Mouse (Mus musculus) midbrain, postnatal 0 days (tissue): ENCODE measurements around the gene Tcp11. TPM values are rescaled to one million over a fixed set of nuclear protein-coding genes. Genes with fewer than 3 reads are reported as not detected.

Experiments used
- ATAC-seq: fragments of 200-750 bp; cut with Nextera tagmentation; 2 replicates; pipeline ENCODE4 v1.8.0; 2017; ENCODE audit warnings: moderate number of reproducible peaks, mild to moderate bottlenecking, moderate TSS enrichment, moderate library complexity; ENCODE audit not compliant: low FRiP score
- DNase-seq: peaks from one replicate; pipeline ENCODE4 v3.0.0-alpha.2; 2015; ENCODE audit warnings: low spot score
- H3K27ac ChIP-seq: fragments of 300-500 bp; sonication (generic); 2 replicates; pipeline ENCODE4 v1.5.1; 2014; ENCODE audit warnings: low read depth, mild to moderate bottlenecking, low read length, mixed read lengths
- H3K27me3 ChIP-seq: fragments of 300-500 bp; sonication (generic); 2 replicates; pipeline ENCODE4 v1.6.1; 2014; ENCODE audit warnings: low read length, control low read depth, mixed read lengths; ENCODE audit not compliant: insufficient read depth
- H3K36me3 ChIP-seq: fragments of 300-500 bp; sonication (generic); 2 replicates; pipeline ENCODE4 v1.6.1; 2014; ENCODE audit warnings: low read length, control low read depth, mixed read lengths; ENCODE audit not compliant: insufficient read depth
- H3K4me1 ChIP-seq: fragments of 300-500 bp; sonication (generic); 2 replicates; pipeline ENCODE4 v1.6.1; 2014; ENCODE audit warnings: mild to moderate bottlenecking, control low read depth, antibody characterized with exemption, low read length, mixed read lengths; ENCODE audit not compliant: insufficient read depth
- H3K4me2 ChIP-seq: fragments of 300-500 bp; sonication (generic); 2 replicates; pipeline ENCODE4 v1.6.1; 2014; ENCODE audit warnings: low read depth, mild to moderate bottlenecking, low read length, mixed read lengths; ENCODE audit not compliant: poor library complexity, severe bottlenecking
- H3K4me3 ChIP-seq: fragments of 300-500 bp; sonication (generic); 2 replicates; pipeline ENCODE4 v1.5.1; 2014; ENCODE audit warnings: low read depth, mild to moderate bottlenecking, low read length, moderate library complexity
- H3K9ac ChIP-seq: fragments of 300-500 bp; sonication (generic); replicated peaks from 2 replicates; pipeline ENCODE4 v1.6.1; 2014; ENCODE audit warnings: mild to moderate bottlenecking, low read length, moderate library complexity, mixed read lengths; ENCODE audit not compliant: poor library complexity, severe bottlenecking
- H3K9me3 ChIP-seq: fragments of 300-500 bp; sonication (generic); 2 replicates; pipeline ENCODE4 v1.6.1; 2016; ENCODE audit warnings: low read length, control low read depth
- CTCF ChIP-seq: IDR thresholded peaks from 2 replicates; pipeline ENCODE4 v1.5.1; 2016; ENCODE audit warnings: antibody characterized with exemption, mild to moderate bottlenecking
- WGBS: fragments of 180-500 bp; shearing (Covaris S2); extraction: QIAGEN DNeasy Blood & Tissue Kit; methylation state at CpG from one replicate; pipeline ENCODE4 v1.1.7; 2014; 5-methylcytosine and 5-hydroxymethylcytosine counted together
- polyA plus RNA-seq: library from polyadenylated mRNA; unstranded; fragments of >200 nt; fragmentation: Nextera tagmentation; extraction: Ambion mirVana; gene quantifications from 2 replicates; pipeline ENCODE4 v1.2.1, GENCODE M21; 2015
- total RNA-seq: library from RNA; depleted of rRNA; stranded (reverse); fragments of >200 nt; gene quantifications from 2 replicates; pipeline ENCODE4 v1.2.3, GENCODE M21; 2014; rRNA removed

Gene Tcp11
- 4.1 and 8.2 TPM in 2 replicates for total RNA-seq
- polyA plus RNA-seq: 2.3 and 2.5 TPM in 2 replicates

DNA sequence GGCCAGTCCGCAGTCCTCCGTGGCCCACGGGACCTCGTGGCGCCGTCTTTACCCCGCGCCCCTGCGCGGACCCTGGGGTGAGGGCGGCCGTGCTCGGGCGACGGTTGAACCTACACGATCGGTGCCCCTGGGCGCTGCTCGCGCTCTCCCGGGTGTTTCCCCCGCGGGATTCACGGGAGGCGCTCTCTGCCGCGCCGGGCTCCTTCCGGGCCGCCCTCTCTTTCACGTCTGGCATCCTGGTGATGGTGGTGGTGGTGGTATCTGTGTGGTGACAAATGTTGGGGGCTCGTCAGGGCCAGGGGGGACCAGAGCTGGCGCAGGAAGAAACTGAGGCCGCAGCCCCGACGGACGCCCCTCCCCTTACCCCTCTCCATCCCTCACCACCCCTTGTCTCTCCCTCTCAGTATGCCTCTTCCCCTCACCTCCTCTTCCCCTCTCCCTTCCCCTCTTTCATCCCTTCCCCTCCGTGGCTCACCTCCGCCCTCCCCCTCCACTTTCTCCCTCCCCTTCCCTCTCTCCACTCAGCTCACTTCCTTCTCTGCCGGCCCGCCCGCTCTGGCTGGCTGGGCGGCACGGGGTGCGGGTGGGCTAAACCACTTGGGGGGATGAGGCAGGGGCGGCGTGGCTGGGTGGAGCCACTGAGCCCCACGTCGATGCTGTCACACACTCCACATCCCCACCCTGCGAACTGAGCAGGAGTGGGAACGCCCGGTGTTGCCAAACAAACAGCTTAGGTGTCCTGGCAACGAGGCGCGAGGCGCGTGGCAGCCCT is at the start of gene Tcp11:
TSS of gene Tcp11 (minus strand) at position 595 of the 772 bp plus-strand sequence.
- Histone ChIP-seq H3K9me3 (no peaks in the 10 kb centered on the region), H3K27me3 (no peaks in the 10 kb centered on the region), H3K4me1 (no peaks in the 10 kb centered on the region), H3K4me2 (peak within 1 kb of the TSS; percentile 98), H3K4me3 (peak within 1 kb of the TSS; percentile 62), H3K9ac (peak within 1 kb of the TSS; percentile 70), H3K36me3 (no peaks in the 10 kb centered on the region), H3K27ac (no peak within 1 kb of the TSS)
- DNase-seq: peak; percentile 91
- TF ChIP-seq CTCF: peak; percentile 4; the same call in 1 of the 2 replicates
- ATAC-seq: peak; percentile 88
- under 1% methylated on average over 53 of the region's 57 CpGs for WGBS

DNA sequence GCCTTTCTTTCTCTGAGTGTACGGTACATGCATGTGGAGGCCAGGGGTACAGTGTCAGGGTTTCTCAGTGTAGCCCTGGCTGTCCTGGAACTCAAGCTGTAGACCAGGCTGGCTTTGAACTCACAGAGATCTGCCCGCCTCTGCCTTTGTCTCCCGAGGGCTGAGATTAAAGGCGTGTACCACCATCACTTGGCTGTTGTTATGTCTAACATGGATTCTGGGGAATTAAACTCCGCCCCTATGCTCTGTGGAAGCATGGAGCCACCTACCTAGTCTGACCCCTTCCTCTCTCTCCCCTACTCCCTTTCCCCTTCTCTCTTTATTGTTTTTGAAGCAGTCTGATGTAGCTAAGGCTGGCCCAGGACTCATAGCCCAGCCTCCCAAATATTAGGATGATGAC is 49.4 kb upstream of the Tcp11 start:
- H3K9me3 ChIP-seq: no peaks in the 10 kb centered on the region
- DNase-seq: no peak
- no peak overlapping the region for H3K4me3 ChIP-seq
- ATAC-seq: no peak
- no peak overlapping the region for H3K4me2 ChIP-seq
- H3K27ac ChIP-seq: no peak overlapping the region
- no peak for TF ChIP-seq CTCF
- H3K27me3 ChIP-seq: no peaks in the 10 kb centered on the region
- H3K9ac ChIP-seq: no peak overlapping the region
- 82% methylated on average over 5 of the region's 5 CpGs for WGBS
- H3K36me3 ChIP-seq: no peaks in the 10 kb centered on the region
- no peaks in the 10 kb centered on the region for H3K4me1 ChIP-seq

DNA sequence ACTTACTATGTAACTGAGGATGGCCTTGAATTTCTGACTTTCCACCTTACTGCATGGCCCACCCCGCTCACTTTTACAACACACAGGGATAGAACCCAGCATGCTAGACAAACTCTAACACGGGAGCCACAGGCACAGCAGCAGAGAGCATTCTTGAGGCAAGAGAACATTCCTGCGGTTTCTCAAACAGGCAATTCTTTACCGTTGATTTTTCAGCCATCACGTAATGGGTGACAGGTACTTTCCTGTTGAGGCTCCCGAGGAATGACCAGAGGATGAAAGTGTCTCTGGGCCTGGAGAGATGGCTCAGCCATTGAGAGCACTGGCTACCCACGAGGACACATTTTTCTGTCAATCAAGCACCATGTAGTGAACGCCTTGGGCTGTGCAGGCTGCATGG is 43.9 kb upstream of the Tcp11 start:
- WGBS: 52% methylated on average over 8 of the region's 8 CpGs
- TF ChIP-seq CTCF: no peak
- Histone ChIP-seq H3K27me3 (no peaks in the 10 kb centered on the region), H3K27ac (no peak overlapping the region), H3K4me3 (no peak overlapping the region), H3K9ac (no peak overlapping the region), H3K4me2 (no peak overlapping the region), H3K36me3 (no peaks in the 10 kb centered on the region), H3K9me3 (no peaks in the 10 kb centered on the region), H3K4me1 (no peaks in the 10 kb centered on the region)
- ATAC-seq (no peak), DNase-seq (no peak)

DNA sequence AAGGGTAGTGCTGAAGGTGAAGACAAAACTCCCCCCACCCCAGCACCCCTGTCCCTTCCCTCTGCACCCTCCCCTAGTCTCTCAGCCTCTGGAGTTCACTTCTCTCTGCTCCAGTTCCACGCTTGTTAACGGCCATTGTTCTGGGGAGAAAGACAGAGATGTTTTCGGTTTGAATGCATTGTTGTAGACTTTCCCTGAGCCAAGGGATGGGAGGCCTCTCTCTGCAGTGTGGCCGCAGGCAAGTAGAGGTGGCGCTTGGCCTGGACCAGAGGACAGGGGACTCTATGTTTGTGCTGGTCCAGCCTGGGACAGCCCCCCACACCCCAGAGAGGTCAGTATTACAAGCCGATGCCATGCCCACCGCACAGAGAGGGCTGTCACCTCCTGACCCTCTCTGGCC is 43.2 kb upstream of the Tcp11 start:
- no peaks in the 10 kb centered on the region for H3K36me3 ChIP-seq
- no peaks in the 10 kb centered on the region for H3K4me1 ChIP-seq
- H3K9me3 ChIP-seq: no peaks in the 10 kb centered on the region
- 23% methylated on average over 7 of the region's 7 CpGs for WGBS
- DNase-seq: no peak
- TF ChIP-seq CTCF: no peak
- H3K27me3 ChIP-seq: no peaks in the 10 kb centered on the region
- H3K9ac ChIP-seq: no peak overlapping the region
- no peak for ATAC-seq
- H3K27ac ChIP-seq: no peak overlapping the region
- H3K4me3 ChIP-seq: no peak overlapping the region
- no peak overlapping the region for H3K4me2 ChIP-seq

DNA sequence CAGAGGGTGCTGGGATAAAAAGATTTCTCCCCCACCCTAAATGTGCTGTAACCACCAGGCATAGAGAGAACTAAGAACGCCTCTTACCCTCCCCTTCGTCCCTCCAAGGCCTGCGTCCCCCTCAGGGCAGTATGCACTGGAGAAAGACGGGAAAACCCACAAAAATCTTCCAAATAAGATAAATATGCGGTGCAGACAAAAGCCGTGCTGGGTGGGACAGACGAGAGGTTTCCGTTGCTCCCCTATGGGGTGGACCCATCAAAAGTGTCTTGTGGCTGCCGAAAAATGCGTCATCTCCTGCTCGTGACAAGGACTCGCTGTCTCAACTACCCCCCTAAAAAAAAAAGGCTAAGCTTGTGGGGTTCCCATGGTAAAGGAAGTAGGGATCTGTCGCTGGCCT is 42.5 kb upstream of the Tcp11 start:
- ATAC-seq: no peak
- H3K27me3 ChIP-seq: no peaks in the 10 kb centered on the region
- H3K9me3 ChIP-seq: no peaks in the 10 kb centered on the region
- H3K4me1 ChIP-seq: no peaks in the 10 kb centered on the region
- H3K27ac ChIP-seq: no peak overlapping the region
- H3K4me2 ChIP-seq: no peak overlapping the region
- no peak for TF ChIP-seq CTCF
- H3K4me3 ChIP-seq: no peak overlapping the region
- no peak overlapping the region for H3K9ac ChIP-seq
- WGBS: 41% methylated on average over 13 of the region's 13 CpGs
- no peak for DNase-seq
- no peaks in the 10 kb centered on the region for H3K36me3 ChIP-seq

DNA sequence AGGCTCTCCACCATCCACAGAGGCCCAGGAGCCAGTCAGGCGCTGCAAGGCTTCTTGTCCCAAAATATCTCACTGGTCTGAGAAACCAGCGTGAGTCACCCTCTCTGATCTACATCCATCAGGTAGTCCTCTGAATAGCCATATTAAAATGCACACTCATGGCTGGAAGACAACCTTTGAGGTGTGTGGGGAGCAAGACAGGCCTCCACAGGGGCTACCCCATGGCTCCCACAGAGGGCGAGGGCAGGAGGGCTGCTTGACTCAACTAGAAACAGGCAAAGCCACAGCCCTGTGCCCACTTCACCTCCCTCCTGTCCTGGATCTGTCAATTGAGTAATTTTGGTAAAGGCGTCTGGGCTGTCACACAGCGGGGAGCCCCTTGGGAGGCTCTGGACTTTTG is 40.0 kb upstream of the Tcp11 start:
- ATAC-seq: no peak
- no peak overlapping the region for H3K27ac ChIP-seq
- 81% methylated on average over 5 of the region's 5 CpGs for WGBS
- no peaks in the 10 kb centered on the region for H3K27me3 ChIP-seq
- H3K4me1 ChIP-seq: no peaks in the 10 kb centered on the region
- DNase-seq: no peak
- H3K4me2 ChIP-seq: no peak overlapping the region
- TF ChIP-seq CTCF: no peak
- H3K4me3 ChIP-seq: no peak overlapping the region
- H3K9me3 ChIP-seq: no peaks in the 10 kb centered on the region
- no peak overlapping the region for H3K9ac ChIP-seq
- no peaks in the 10 kb centered on the region for H3K36me3 ChIP-seq
